Mouse (Mus musculus) v-Abl transformed pro-B cells (cell line): ENCODE data around the gene Sobp.

ENCODE experiments used
- in situ Hi-C, 2 experiments: fragments of 400-800 bp; cut with MboI; formaldehyde crosslinking; loops; one replicate each; pipeline ENCODE4 v1.15.1; 2025; ENCODE audit not compliant: unreplicated experiment in 2 of 2

Gene Sobp

DNA sequence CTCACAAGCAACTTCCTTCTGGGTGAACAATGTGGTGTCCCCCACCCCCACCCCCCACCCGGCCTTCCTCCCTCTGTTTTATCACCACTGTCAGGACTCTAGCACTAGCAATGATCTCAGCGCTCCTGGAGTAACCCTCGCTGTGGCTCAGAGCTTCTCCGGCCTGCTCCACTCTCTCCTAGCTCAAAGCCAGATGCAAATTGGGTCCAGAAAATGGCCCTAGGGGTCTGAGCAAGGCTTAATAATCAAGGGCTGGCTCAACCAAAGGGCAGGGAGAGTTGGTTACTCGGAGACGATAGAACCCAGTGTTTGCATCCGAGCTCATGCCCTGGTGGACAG lies 136.9 kb downstream of the Sobp start:
- in situ Hi-C loops = no loop called here

GRCm38 (mm10) chr10:43036646-43037454 lies 137.5 kb downstream of the Sobp start:
- in situ Hi-C loops = no loop called here

GRCm38 (mm10) chr10:43035579-43035978 lies 138.8 kb downstream of the Sobp start:
- in situ Hi-C loops = no loop called here

DNA sequence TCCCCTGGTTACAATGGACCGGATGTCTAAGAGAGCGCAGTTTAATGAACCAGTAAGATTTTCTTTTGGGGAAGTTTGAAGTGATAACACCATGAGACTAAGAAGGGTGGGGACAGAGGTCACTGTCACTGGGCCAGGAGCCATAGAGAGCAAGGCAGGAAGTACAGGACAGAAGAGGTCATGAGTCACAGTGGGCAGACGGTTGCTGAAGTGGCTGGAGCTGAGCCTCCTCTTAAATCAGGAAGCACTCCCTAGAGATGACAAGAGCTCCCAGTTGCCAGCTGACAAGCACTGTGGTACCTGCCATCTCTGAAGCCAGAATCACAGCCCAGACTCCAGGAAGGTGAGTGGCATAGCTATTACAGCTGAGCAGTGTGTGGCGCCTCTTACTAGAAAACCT lies 139.5 kb downstream of the Sobp start:
- in situ Hi-C loops = no loop called here

GRCm38 (mm10) chr10:43033481-43034248 lies 140.7 kb downstream of the Sobp start:
- in situ Hi-C loops = no loop called here

DNA sequence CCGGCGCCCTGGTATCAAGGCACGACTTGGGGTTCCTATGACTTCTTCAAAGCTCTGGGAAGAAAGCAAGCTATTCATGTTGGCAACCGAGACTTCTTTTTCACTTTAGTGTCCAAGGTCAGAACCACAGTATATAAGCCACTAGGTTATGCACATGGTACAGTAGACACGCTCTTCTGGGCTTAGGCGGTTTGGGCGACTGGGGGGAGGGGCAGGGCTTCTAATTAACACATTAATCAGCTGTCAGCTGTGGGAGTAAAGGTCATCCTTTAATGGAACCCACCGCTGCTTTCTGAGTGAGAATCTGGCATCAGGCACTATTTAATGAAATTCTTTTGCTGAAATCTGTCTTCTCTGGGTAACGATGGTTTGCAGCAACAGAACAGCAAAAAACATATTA lies 147.3 kb downstream of the Sobp start:
- in situ Hi-C loops = no loop called here

DNA sequence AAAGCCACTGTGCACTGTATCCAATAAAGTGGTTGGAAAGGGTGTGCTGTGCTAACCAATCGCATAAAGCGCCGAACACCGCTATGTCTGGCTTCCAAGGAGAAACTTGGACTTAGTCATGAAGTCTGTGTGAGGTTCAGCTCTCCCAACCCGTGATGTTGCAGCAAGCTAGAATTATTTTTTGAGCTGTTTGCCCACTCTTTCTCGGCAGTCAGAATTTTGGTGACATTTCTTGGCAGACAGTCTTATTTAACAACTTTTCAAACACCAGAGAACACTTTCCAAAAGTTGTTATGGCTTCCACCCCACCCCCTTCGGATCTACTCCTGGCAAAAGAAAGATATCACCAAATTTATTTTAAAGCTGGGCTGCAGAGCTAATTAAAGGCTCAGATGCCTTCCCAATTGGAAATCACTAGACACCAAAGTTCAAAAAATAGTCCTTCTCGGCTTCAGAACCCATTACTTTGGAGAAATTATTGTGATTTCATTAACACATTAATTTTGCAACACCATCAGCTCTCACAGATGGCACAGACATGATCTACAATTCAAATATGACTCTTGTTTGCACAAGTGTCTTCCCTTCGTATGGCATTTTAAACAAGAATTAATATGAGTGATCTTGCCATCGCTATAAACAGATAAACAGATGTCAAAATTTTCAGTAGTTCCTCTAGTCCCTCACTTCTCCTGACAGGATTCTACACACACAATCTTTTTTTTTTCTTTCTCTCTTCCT lies 150.7 kb downstream of the Sobp start:
- in situ Hi-C loops = loop anchor here (25.0 kb wide), 2 partner anchors 189 to 539 kb away; partner anchors contain the start of gene Pdss2 (in 1 of the 2)

GRCm38 (mm10) chr10:43022190-43022761 lies 152.1 kb downstream of the Sobp start:
- in situ Hi-C loops = loop anchor here (25.0 kb wide), 2 partner anchors 190 to 540 kb away; partner anchors contain the start of gene Pdss2 (in 1 of the 2)

DNA sequence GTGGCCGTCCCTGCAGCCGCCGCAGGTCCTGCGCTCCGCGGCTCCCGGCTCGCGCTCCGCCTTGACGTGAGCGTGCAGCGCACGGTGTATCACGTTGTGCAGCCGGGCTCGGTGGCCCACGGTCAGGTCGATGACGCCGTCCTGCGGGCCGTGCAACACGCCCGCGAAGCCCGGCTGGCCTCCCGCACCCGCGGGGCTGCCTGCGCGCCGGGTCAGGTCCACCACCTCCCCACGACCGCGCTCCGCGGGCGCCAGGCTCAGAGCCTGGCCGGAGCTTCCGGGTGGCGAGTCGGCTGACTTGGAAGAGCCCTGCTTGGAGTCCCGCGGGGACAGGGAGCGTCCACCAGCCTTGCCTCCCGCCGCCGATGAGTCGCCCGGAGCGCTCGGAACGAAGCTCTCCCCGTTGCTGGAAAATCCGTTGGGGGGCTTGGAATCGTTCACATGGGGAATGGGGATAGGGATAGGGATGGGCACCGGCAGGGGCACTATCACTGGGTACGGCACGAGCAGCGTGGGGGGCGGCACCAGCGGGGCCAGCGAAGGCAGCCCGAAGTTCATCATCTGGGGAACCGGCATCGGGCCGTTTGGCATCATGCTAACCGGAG lies 152.7 kb downstream of the Sobp start:
- in situ Hi-C loops = loop anchor here (25.0 kb wide), 2 partner anchors 191 to 541 kb away; partner anchors contain the start of gene Pdss2 (in 1 of the 2)

- in situ Hi-C loops = loop anchor here (25.0 kb wide), 2 partner anchors 191 to 541 kb away; partner anchors contain the start of gene Pdss2 (in 1 of the 2)
These were observed 153.3 kb downstream of the Sobp start for GRCm38 (mm10) chr10:43021017-43021416.

DNA sequence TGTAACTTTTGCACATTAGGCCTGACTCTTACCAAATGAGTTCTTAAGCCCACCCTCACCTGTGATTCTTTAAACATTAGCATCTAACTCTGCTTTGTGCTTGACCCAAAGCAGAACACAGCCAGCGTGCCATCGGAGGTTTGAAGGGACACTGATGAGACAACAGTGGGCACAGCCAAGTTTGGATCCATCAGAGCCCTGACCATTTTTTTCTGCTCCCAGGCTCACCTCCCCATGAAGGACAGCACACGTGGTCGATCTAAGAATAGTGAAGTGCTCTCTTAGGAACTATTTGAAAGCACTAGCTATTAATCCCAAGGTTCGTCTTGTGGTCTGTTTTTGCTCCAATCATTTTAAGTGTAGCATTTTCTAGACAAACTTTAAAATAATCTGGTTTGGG lies 159.5 kb downstream of the Sobp start:
- in situ Hi-C loops = loop anchor here (5.0 to 25.0 kb wide), 4 partner anchors 198 to 548 kb away; partner anchors contain the start of gene Pdss2 (in 1 of the 2)

DNA sequence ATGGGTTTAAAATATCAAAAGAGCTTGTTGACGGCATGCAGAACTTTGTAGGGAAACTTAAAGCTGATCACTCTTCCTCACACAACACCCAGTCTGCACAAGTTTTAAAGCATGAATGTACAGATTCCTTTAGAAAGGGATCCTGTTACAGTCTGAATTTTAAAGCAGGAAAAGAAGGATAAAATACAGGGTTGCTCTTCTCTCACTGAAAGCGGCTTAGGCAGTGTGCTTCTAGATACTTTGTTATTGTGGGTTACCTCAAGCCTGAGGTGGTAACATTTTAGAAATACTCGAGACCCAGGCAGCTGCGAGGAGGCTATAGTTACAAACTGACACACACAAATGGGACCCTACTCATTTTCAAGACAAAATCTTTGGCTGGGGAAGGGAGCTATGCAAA lies 160.0 kb downstream of the Sobp start:
- in situ Hi-C loops = loop anchor here (5.0 to 25.0 kb wide), 4 partner anchors 198 to 548 kb away; partner anchors contain the start of gene Pdss2 (in 1 of the 2)

DNA sequence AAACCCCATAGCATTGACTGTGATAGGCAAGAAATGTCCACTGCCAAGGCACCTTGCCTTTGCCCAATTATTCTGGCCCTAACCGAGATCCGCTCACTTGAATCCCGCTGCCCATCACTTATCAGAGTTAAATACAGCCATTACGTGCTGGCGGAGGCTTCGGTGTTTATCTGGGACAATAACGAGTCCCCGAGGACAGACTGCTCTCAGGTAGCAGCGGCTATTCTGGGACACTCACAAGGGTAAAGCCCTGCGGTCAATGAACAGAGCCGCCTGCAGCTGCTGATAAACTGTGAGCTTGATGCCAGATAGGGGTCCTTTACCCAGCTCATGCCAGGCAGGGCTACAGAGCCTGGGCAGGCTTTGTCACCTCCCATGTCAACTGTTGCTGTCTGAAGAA lies 166.2 kb downstream of the Sobp start:
- in situ Hi-C loops = loop anchor here (5.0 to 25.0 kb wide), 5 partner anchors 204 to 737 kb away; partner anchors contain the start of gene Pdss2 (in 2 of the 2)

- in situ Hi-C loops = loop anchor here (5.0 to 25.0 kb wide), 5 partner anchors 206 to 738 kb away; partner anchors contain the start of gene Pdss2 (in 2 of the 2)
These were observed 167.8 kb downstream of the Sobp start for GRCm38 (mm10) chr10:43006534-43006933.

DNA sequence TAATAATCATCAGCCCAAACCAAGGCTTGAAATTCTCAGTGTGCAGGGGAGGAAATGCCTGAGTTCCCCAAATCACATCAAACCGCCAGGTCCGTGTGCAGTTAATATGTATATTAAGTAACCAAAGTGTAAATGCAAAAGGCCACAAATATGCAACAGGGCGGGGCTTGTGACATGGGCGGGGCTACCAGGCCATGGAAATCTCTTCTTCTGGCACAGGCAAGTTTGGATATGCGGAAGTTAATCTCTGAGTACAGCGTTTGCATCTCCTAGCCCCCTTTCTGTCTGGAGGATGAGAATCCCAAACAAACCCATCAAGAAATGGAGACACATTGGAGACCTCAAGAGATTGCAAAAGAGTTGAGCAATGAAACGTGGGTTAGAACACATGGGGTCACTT lies 168.7 kb downstream of the Sobp start:
- in situ Hi-C loops = loop anchor here (5.0 to 25.0 kb wide), 5 partner anchors 207 to 739 kb away; partner anchors contain the start of gene Pdss2 (in 2 of the 2)

GRCm38 (mm10) chr10:43005031-43005430 lies 169.3 kb downstream of the Sobp start:
- in situ Hi-C loops = loop anchor here (5.0 to 25.0 kb wide), 5 partner anchors 207 to 740 kb away; partner anchors contain the start of gene Pdss2 (in 2 of the 2)

DNA sequence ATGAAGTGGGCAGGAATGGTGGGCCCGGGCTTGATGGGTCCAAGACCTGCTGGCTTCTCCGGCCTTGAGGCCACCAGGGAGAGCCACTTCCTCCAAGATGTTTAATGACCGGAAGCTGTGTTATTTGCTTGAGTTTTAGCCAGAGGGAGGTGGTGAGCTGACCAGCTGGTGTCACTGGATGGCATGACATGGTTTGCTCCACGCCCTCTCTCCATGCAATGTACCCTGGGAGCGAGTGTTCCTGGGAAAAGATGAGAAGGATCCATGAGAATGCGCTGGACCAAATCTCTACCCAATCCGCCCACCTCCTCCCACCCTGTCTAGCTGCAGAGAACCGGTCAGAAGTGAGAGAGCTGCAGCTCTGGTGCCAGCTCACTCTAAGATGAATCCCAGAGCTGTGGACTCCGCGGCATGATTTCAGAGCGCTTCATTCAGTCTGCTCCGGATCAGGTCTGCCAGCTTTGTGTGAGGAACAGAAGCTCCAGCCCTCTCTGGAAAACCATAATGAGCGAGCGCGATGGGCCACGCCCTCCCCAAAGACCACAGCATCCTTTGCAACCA lies 170.1 kb downstream of the Sobp start:
- in situ Hi-C loops = loop anchor here (5.0 to 25.0 kb wide), 5 partner anchors 208 to 741 kb away; partner anchors contain the start of gene Pdss2 (in 2 of the 2)

DNA sequence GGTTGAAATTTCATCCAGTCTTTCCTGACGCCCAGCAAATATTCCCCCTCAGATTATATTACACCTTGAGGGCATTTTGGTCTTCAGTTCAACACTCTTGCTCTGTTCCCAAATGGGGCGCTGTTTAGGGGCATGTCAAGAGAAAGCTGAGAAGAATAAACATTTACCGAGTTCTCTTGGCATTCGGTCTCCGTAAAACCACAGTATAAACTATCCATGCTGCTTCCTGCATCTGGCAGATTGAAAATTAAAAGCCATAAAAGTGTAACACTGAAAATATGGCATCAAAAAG lies 170.9 kb downstream of the Sobp start:
- in situ Hi-C loops = loop anchor here (5.0 to 25.0 kb wide), 5 partner anchors 209 to 741 kb away; partner anchors contain the start of gene Pdss2 (in 2 of the 2)
